Mouse (Mus musculus) hindbrain, embryonic 15.5 days (tissue): ENCODE results near the gene Rnf212. TPM values are rescaled to one million over a fixed set of nuclear protein-coding genes. Genes with fewer than 3 reads are reported as not detected.
"Not testable (repeated sequence)": the region's sequence is repeated elsewhere in the genome, so short reads cannot be mapped to it uniquely, and the experiment has no call there.

Experiments
- ATAC-seq: fragments of 200-750 bp; cut with Nextera tagmentation; 2 replicates; pipeline ENCODE4 v1.8.0; 2017; ENCODE audit warnings: low read depth, moderate number of reproducible peaks, moderate TSS enrichment; ENCODE audit not compliant: low FRiP score
- H3K27ac ChIP-seq: fragments of 300-500 bp; sonication (generic); replicated peaks from 2 replicates; pipeline ENCODE4 v1.5.1; 2015; ENCODE audit warnings: mild to moderate bottlenecking, inconsistent platforms
- H3K27me3 ChIP-seq: fragments of 300-500 bp; sonication (generic); 2 replicates; pipeline ENCODE4 v1.6.1; 2015; ENCODE audit warnings: control low read depth, inconsistent platforms
- H3K36me3 ChIP-seq: fragments of 300-500 bp; sonication (generic); 2 replicates; pipeline ENCODE4 v1.6.1; 2015; ENCODE audit warnings: control low read depth, inconsistent platforms
- H3K4me1 ChIP-seq: fragments of 300-500 bp; sonication (generic); replicated peaks from 2 replicates; pipeline ENCODE4 v1.6.1; 2015; ENCODE audit warnings: control low read depth, inconsistent platforms
- H3K4me2 ChIP-seq: fragments of 300-500 bp; sonication (generic); 2 replicates; pipeline ENCODE4 v1.6.1; 2015; ENCODE audit warnings: moderate library complexity, mild to moderate bottlenecking, inconsistent platforms
- H3K4me3 ChIP-seq: fragments of 300-500 bp; sonication (generic); 2 replicates; pipeline ENCODE4 v1.5.1; 2015; ENCODE audit warnings: mild to moderate bottlenecking, inconsistent platforms
- H3K9ac ChIP-seq: fragments of 300-500 bp; sonication (generic); 2 replicates; pipeline ENCODE4 v1.6.1; 2015; ENCODE audit warnings: inconsistent platforms
- H3K9me3 ChIP-seq: fragments of 300-500 bp; sonication (generic); 2 replicates; pipeline ENCODE4 v1.6.1; 2016; ENCODE audit warnings: control low read depth, inconsistent platforms
- WGBS: fragments of 180-500 bp; shearing (Covaris S2); methylation state at CpG from one replicate; pipeline ENCODE4 v1.1.7; 2015; 5-methylcytosine and 5-hydroxymethylcytosine counted together
- polyA plus RNA-seq: library from polyadenylated mRNA; unstranded; fragments of >200 nt; fragmentation: Nextera tagmentation; extraction: Ambion mirVana; gene quantifications from 2 replicates; pipeline ENCODE4 v1.2.1, GENCODE M21; 2015

Rnf212 gene
- not detected in 2 replicates for polyA plus RNA-seq

DNA sequence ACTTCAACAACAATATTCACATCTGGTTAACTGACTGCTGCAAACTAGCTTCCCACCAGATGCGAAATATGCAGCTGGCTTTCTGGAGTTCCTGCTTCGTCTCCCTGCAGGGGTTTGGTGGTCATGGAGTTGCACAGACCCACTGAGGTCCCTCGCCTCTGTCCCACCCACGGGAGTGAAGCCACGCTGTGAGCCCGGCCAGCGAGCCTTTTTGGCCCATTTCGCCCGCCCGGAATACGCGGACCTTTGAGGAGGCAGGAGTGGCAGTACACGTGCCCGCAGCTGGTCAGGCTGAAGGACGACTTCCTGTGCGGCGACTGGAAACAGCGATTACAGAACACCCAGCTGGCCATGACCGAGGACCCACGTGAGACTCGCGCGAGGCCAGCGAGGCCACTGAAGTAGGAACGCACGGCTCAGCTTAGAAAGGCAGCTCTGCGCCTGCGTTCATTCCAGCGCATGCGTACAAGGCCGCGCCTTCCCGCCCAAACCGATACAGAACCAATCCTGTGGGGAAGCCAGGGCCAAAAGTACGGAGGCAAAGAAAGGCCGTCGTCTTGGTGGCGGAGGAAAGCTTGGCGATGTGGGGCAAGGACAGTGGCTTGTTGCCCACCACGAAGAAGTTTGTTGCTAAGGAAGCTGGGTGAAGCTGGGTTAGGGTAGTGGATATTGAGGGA lies at the start of gene Rnf212:
Gene Rnf212, minus strand, starts transcription at position 353 of the 677 bp plus-strand sequence.
- Histone ChIP-seq H3K4me2 (no peak within 1 kb of the TSS), H3K4me1 (no peaks in the 10 kb centered on the region)
- WGBS, result 78% methylated on average over 40 of the region's 40 CpGs

DNA sequence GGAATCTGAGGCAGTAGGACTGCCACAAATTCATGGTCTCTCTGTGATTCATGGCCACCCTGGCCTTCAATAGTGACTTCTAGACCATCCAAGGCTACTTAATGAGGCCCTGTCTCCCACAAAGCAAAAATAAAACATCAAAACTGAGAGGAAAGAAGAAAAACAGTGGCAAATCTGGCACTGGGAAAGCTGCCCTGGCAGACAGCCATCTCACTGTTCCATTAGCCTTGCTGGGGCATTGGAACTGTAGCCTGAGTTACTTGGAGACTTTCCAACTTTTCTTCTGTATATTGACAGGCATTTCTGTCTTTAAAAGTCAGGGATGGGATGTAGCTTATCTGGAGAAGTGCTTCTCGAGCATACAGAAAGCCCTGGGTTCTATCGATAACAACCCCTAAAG lies 48.5 kb upstream of the Rnf212 start:
- no peaks in the 10 kb centered on the region for H3K27me3 ChIP-seq
- no peaks in the 10 kb centered on the region for H3K4me1 ChIP-seq
- no peaks in the 10 kb centered on the region for H3K36me3 ChIP-seq
- H3K9ac ChIP-seq, result no peak overlapping the region
- no peak overlapping the region for H3K4me2 ChIP-seq
- ATAC-seq, result no peak
- WGBS, result 82% methylated on average over 2 of the region's 2 CpGs
- no peak overlapping the region for H3K27ac ChIP-seq
- H3K4me3 ChIP-seq, result no peak overlapping the region
- no peaks in the 10 kb centered on the region for H3K9me3 ChIP-seq

More for the DNA sequence above, at the start of gene Rnf212:
- H3K27me3 ChIP-seq, result no peaks in the 10 kb centered on the region
- no peaks in the 10 kb centered on the region for H3K9me3 ChIP-seq
- no peak within 1 kb of the TSS for H3K4me3 ChIP-seq
- no peak for ATAC-seq
- no peaks in the 10 kb centered on the region for H3K36me3 ChIP-seq
- H3K27ac ChIP-seq, result no peak within 1 kb of the TSS
- H3K9ac ChIP-seq, result no peak within 1 kb of the TSS

DNA sequence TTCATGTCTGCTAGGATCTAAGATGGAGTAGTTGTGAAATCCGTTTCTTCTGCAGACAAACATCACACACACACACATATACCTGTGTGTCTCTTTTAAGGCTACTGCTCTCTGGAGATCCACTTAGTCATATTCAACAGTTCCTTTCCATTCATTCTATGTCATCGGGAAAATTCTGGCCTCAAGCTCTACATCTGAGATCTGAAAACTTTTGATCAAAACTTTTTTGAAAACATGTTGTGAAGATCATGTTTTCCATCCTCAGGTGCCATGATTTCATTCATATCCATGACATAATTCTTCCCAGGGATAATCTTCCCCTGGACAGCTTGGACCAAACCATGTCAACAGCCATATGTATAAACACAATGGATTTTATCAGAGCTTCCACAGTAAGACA lies 34.0 kb upstream of the Rnf212 start, which contains the start of gene Vmn2r8:
Gene Vmn2r8, minus strand, starts transcription at position 101 of the 400 bp plus-strand sequence.
- H3K27me3 ChIP-seq, H3K4me2 ChIP-seq, H3K36me3 ChIP-seq, H3K4me3 ChIP-seq, H3K27ac ChIP-seq, H3K4me1 ChIP-seq, H3K9me3 ChIP-seq, H3K9ac ChIP-seq, ATAC-seq: not testable (repeated sequence)
- WGBS, result 77% methylated on average over 2 of the region's 2 CpGs

DNA sequence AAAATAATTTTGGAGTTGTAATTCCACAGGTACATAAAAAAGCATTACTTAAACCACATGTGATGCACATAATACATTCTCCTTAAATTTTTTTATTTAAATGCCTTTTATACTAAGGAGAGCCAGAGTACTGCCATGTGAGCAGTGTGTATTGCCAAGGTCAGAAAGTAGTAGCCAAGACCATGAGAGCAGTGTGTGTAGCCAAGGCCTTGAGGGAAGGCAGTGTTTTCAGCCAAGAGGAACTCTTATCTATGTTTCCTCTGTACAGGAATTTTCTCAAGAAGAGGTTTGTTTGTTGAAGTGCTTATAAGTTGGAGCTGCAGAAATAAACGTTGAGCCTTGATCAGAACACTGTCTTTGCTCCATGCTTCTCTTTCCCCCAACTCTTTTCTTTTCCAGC lies 28.9 kb upstream of the Rnf212 start:
- no peak for ATAC-seq
- H3K9ac ChIP-seq, result no peak overlapping the region
- no peaks in the 10 kb centered on the region for H3K27me3 ChIP-seq
- WGBS, result 67% methylated on average over 1 of the region's 1 CpGs
- H3K27ac ChIP-seq, result no peak overlapping the region
- H3K36me3 ChIP-seq, result no peaks in the 10 kb centered on the region
- no peak overlapping the region for H3K4me2 ChIP-seq
- no peaks in the 10 kb centered on the region for H3K9me3 ChIP-seq
- H3K4me1 ChIP-seq, result no peaks in the 10 kb centered on the region
- H3K4me3 ChIP-seq, result no peak overlapping the region

DNA sequence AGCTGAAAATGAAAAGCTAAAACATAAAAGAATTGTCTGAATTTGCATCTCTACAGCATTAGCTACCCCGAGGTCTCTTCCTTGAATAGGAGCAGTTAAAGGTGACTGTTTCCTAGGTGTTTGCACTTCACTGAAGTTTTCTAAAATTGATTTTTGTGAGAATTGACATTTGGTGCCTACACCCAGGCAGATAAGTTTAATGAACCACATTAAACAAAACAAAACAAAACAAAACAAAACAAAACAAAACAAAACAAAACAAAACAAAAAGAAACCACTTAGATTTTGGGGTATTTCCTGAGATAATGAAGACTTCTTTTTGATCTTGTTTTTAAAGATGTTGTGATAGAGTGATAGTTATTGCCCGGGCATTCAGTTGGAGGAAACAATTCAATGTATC lies 20.5 kb upstream of the Rnf212 start, which contains the start of gene Tmed11:
Gene Tmed11, minus strand, starts transcription at position 101 of the 400 bp plus-strand sequence.
- not testable (repeated sequence) for H3K36me3 ChIP-seq, ATAC-seq, H3K4me3 ChIP-seq, H3K9me3 ChIP-seq, H3K4me2 ChIP-seq, H3K9ac ChIP-seq, H3K4me1 ChIP-seq, H3K27ac ChIP-seq, H3K27me3 ChIP-seq
- WGBS, result 66% methylated on average over 2 of the region's 2 CpGs

DNA sequence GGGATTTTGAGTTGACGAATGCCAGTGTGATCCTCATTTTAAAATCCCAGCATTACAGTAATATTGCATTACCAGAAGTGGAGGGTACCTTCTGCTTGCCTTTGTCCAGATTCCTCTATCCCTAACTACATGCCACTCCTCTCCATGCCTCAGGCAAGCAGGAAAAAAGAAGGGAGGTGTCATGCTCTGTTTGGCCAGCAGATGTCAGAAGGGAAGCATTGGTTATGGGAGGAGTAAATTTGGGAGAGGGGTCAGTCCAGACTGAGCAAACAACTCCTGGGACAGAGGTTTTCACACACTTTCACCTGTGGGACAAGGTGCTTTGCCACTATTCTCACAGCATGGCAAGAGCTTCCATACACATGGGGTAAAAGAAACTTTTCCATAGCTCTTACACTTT lies 15.6 kb upstream of the Rnf212 start:
- 21% methylated on average over 1 of the region's 1 CpGs for WGBS
- H3K9me3 ChIP-seq, H3K27ac ChIP-seq, H3K36me3 ChIP-seq, H3K4me3 ChIP-seq, H3K4me2 ChIP-seq, H3K9ac ChIP-seq, ATAC-seq, H3K27me3 ChIP-seq, H3K4me1 ChIP-seq: not testable (repeated sequence)

DNA sequence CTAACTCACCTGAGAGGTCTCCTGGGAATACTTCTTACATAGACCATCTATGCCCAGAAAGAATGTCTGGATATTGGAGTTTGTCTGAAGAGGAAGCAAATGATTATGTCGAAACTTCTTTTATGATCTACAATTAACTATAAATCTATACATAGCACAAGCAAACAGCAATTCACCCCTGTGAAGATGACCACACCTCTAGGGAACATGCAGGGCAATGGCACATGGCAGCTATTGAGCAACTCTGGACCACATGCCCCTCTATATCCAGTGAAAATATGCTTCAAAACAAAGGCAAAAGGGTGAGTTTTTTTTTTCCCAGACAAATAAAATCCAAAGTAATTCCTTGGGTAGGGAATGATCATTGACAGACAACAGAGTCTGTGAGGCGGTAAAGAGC lies 14.8 kb downstream of the Rnf212 start:
- Histone ChIP-seq H3K9ac (no peak overlapping the region), H3K9me3 (no peaks in the 10 kb centered on the region), H3K27ac (no peak overlapping the region), H3K36me3 (no peaks in the 10 kb centered on the region), H3K4me2 (no peak overlapping the region), H3K27me3 (no peaks in the 10 kb centered on the region), H3K4me3 (no peak overlapping the region), H3K4me1 (no peaks in the 10 kb centered on the region)
- ATAC-seq, result no peak
- WGBS, result 94% methylated on average over 2 of the region's 2 CpGs

DNA sequence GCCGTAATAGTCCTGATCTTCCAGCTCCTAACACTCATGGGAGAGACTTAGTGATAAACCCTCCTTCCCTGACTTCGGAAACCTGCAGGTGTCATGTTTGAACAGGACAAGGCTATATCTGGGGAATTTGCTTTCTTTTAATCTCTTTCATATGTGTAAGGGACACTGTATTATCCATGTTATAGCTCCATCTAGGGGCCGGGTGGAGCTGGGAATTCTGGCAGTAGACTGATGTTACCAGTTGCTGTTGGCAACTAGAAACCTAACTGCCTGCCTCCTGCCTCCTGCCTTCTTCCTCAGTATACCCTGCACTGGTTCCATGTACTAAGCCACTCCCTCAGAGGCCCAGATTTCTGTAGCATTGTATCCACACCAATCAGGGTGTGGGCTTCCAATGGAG lies 16.4 kb downstream of the Rnf212 start:
- Histone ChIP-seq H3K4me1 (no peaks in the 10 kb centered on the region), H3K27me3 (no peaks in the 10 kb centered on the region), H3K36me3 (no peaks in the 10 kb centered on the region), H3K4me2 (no peak overlapping the region), H3K27ac (no peak overlapping the region), H3K9ac (no peak overlapping the region), H3K4me3 (no peak overlapping the region), H3K9me3 (no peaks in the 10 kb centered on the region)
- ATAC-seq, result no peak
- WGBS, result 66% methylated on average over 3 of the region's 3 CpGs

DNA sequence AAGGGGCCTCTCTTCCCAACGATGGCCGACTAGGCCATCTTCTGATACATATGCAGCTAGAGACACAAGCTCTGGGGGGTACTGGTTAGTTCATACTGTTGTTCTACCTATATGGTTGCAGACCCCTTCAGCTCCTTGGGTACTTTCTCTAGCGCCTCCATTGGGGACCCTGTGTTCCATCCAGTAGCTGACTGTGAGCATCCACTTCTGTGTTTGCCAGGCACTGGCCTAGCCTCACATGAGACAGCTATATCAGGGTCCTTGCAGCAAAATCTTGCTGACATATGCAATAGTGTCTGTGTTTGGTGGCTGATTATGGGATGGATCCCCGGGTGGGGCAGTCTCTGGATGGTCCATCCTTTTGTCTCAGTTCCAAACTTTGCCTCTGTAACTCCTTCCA lies 23.5 kb downstream of the Rnf212 start:
- not testable (repeated sequence) for H3K27me3 ChIP-seq, ATAC-seq, H3K4me3 ChIP-seq, H3K36me3 ChIP-seq, H3K4me2 ChIP-seq, H3K9ac ChIP-seq, H3K27ac ChIP-seq, H3K9me3 ChIP-seq, H3K4me1 ChIP-seq
- WGBS, result 83% methylated on average over 4 of the region's 4 CpGs

DNA sequence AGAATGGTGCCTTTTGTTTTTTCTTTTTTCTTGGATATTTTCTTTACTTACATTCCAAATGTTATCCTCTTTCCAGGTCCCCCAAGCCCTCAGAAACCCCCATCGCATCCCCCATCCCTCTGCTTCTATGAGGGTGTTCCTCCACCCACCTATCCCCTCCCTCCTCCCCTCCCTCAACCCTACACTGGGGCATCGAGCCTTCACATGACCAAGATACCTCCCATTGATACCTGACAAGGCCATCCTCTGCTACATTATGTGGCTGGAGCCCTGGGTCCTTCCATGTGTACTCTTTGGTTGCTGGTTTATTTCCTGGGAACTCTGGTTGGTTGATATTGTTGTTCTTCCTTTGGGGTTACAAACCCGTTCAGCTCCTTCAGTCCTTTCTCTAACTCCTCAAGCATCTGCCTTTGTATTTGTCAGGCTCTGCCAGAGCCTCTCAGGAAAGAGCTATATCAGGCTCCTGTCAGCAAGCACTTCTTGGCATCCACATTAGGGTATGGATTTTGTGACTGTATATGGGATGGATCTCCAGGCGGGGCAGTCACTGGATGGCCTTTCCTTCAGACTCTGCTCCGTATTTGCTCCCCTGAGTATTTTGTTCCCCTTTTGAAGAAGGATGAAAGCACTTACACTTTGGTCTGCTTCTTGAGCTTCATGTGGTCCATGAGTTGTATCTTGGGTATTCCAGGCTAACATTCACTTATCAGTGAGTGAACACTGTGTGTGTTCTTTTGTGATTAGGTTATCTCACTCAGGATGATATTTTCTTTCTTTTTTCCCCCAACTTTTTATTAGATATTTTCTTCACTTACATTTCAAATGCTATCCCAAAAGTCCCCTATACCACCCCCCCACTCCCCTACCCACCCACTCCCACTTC lies 24.2 kb downstream of the Rnf212 start:
- Histone ChIP-seq H3K9ac (no peak overlapping the region), H3K4me2 (no peak overlapping the region), H3K27me3 (no peaks in the 10 kb centered on the region), H3K27ac (no peak overlapping the region), H3K36me3 (no peaks in the 10 kb centered on the region), H3K9me3 (no peaks in the 10 kb centered on the region), H3K4me3 (no peak overlapping the region), H3K4me1 (no peaks in the 10 kb centered on the region)
- ATAC-seq, result no peak
- 85% methylated on average over 5 of the region's 5 CpGs for WGBS

DNA sequence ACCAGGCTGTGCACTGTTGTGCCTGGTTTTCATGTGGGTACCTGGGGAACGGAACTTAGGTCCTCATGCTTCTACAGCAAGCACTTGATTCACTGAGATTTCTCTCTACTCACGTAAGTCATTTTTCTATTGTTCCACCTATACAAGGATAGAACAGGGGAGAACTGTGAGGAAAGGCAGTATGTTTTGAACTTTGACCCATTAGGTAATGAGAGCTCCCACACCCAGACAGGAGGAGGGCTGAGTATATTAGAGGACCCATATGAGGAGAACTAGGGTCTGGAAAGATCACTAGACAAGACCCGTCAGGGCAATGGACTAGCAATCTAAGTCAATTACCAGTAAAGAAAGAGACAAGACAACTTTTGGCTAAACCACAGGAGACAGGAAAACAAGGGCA lies 30.2 kb downstream of the Rnf212 start:
- H3K4me3 ChIP-seq, result no peak overlapping the region
- no peaks in the 10 kb centered on the region for H3K4me1 ChIP-seq
- no peaks in the 10 kb centered on the region for H3K27me3 ChIP-seq
- WGBS, result 85% methylated on average over 3 of the region's 3 CpGs
- H3K9me3 ChIP-seq, result no peaks in the 10 kb centered on the region
- no peak overlapping the region for H3K27ac ChIP-seq
- H3K9ac ChIP-seq, result no peak overlapping the region
- H3K36me3 ChIP-seq, result no peaks in the 10 kb centered on the region
- ATAC-seq, result no peak
- H3K4me2 ChIP-seq, result no peak overlapping the region

DNA sequence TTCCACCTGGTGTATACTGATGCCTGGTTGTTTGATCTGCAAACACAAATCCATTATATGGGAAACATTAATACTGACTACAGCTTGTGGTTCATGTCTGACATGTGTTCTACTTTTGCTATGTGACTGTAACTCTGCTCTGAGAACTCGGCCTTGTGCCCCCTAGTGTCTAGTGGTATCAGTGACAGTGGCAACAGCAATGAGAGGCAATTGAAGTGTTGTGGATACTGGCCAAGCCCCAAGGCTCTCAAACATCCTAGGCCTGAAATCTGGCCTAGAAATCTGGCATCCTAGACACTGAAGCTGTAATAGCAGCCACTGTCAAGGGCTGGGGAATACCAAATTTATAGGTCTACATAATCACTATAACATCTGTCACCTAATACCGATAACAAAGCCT lies 30.9 kb downstream of the Rnf212 start:
- H3K9me3 ChIP-seq, result no peaks in the 10 kb centered on the region
- H3K4me3 ChIP-seq, result no peak overlapping the region
- no peak overlapping the region for H3K27ac ChIP-seq
- WGBS, result 59% methylated on average over 2 of the region's 2 CpGs
- no peaks in the 10 kb centered on the region for H3K36me3 ChIP-seq
- no peaks in the 10 kb centered on the region for H3K4me1 ChIP-seq
- H3K27me3 ChIP-seq, result no peaks in the 10 kb centered on the region
- no peak for ATAC-seq
- H3K4me2 ChIP-seq, result no peak overlapping the region
- H3K9ac ChIP-seq, result no peak overlapping the region
